Mouse (Mus musculus): ENCODE measurements around the gene Usp7.

Gene Usp7

DNA sequence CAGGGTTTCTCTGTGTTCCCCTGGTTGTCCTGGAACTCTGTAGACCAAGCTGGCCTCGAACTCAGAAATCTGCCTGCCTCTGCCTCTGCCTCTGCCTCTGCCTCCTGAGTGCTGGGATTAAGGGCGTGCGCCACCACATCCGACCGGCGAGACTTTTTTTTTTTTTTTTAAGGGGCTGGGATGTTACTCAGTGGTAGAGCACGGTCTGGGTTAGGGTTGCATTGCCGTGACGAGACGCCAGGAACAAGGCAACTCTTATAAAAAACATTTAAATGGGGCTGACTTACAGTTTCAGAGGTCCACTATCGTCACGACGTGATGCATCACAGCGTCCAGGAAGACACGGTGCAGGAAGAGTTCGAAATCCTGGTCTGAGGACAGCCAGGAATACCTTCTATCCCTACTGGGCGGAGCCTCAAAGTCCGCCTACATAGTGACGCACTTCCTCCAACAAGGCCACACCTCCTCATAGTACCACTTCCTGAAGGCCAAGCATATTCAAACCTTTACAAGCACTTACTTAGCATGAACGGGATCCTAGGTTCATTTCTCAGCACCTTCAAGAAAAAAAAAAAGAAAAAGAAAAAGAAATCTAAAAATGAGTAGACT lies at the start of gene Usp7:
TSS of gene Usp7 (minus strand) at position 360 of the 609 bp plus-strand sequence.
- no peak for DNase-seq (ENCODE audit: inconsistent age in 2 of 2, low spot score in 1 of 2)

- peak in 1 of 2 experiments; percentile 33 for DNase-seq (ENCODE audit: inconsistent age in 2 of 2, low spot score in 1 of 2)
These were observed 48.4 kb upstream of the Usp7 start for GRCm38 (mm10) chr16:8840557-8840956.

GRCm38 (mm10) chr16:8838921-8839320 lies 46.8 kb upstream of the Usp7 start:
- DNase-seq (ENCODE audit: inconsistent age in 2 of 2, low spot score in 1 of 2), result no peak

DNA sequence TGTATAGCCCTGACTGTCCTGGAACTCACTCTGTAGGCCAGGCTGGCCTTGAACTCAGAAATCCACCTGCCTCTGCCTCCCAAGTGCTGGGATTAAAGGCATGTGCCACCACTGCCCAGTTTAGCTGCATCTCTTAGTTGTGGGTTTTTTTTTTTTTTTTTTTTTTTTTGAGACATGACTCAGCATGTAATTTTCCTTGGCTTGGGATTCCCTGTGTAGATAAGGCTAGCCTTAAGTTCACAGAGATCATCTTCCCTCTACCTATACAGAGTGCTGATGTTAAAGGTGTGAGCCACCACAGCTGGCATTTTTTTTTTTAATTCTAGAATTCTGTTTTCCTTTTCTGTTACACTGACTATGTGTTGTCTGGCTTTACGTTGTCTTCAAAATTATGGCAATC lies 45.5 kb upstream of the Usp7 start:
- DNase-seq (ENCODE audit: inconsistent age in 2 of 2, low spot score in 1 of 2), result no peak

DNA sequence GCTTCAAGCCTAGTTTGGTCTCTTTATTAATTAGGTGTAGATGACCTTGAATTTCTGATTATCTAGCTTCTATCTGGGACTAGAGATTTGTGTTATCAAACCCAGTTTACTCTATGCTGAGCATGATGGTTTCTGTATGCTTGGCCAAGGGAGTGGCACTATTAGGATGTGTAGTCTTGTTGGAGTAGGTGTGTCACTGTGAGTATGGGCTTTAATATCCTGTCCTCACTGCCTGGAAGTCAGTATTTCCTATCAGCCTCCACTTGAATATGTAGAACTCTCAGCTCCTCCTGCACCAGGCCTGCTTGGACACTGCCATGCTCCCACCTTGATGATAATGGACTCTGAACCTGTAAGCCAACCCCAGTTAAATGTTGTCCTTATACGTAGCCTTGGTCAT lies 44.8 kb upstream of the Usp7 start:
- peak in 1 of 2 experiments; percentile 59 for DNase-seq (ENCODE audit: inconsistent age in 2 of 2, low spot score in 1 of 2)

DNA sequence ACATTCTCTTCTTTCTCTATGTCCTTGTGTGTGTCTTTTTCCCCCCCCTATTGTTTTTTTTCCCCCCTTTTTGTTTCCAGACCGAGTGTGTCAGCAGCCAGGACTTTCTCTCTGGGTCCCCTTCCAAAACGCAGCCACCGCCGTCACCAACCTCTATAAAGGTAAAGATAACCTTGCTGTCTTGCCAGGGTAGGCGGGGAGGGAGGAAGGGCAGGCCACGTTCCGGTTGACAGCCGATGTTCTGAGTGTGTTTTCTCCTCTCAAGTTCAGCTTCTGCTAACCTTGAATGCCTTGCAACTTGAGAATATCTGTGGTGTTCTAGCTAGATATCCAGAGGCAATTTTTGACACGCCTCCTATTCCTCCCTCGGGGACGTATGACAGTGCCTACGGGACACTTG lies 39.1 kb upstream of the Usp7 start:
- DNase-seq (ENCODE audit: inconsistent age in 2 of 2, low spot score in 1 of 2), result peak; percentile 55 to 76

- DNase-seq (ENCODE audit: inconsistent age in 2 of 2, low spot score in 1 of 2), result peak; percentile 85 to 93
These were observed 38.5 kb upstream of the Usp7 start for GRCm38 (mm10) chr16:8830431-8831211.

- peak; percentile 99 for DNase-seq (ENCODE audit: inconsistent age in 2 of 2, low spot score in 1 of 2)
These were observed 37.7 kb upstream of the Usp7 start, which contains the start of gene 1810013L24Rik for GRCm38 (mm10) chr16:8829564-8830359. TSS of gene 1810013L24Rik (plus strand) at chr16:8830100.

- peak in 1 of 2 experiments; percentile 50 for DNase-seq (ENCODE audit: inconsistent age in 2 of 2, low spot score in 1 of 2)
These were observed 36.8 kb upstream of the Usp7 start for GRCm38 (mm10) chr16:8828636-8829563.

- peak; percentile 69 to 74 for DNase-seq (ENCODE audit: inconsistent age in 2 of 2, low spot score in 1 of 2)
These were observed 35.3 kb upstream of the Usp7 start for GRCm38 (mm10) chr16:8827366-8827765.

GRCm38 (mm10) chr16:8823661-8824060 lies 31.6 kb upstream of the Usp7 start:
- DNase-seq (ENCODE audit: inconsistent age in 2 of 2, low spot score in 1 of 2), result peak in 1 of 2 experiments; percentile 67

GRCm38 (mm10) chr16:8822586-8822985 lies 30.5 kb upstream of the Usp7 start:
- DNase-seq (ENCODE audit: inconsistent age in 2 of 2, low spot score in 1 of 2), result no peak

DNA sequence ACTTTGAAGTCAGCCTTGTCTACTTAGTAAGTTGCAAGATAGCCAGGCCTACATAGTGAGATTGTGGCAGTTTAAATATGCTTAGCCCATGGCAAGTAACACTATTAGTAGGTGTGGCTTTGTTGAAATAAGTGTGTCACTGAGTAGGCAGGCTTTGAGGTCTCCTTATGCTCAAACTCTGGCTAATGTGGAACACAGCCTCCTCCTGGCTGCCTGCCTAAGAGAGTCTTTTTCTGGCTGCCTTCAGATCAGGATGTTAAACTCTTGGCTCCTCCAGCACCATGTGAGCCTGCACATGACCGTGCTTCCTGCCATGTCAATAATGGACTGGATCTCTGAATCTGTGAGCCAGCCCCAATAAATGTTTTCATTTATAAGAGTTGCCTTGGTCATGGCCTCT lies 29.3 kb upstream of the Usp7 start:
- DNase-seq (ENCODE audit: inconsistent age in 2 of 2, low spot score in 1 of 2), result no peak

GRCm38 (mm10) chr16:8817872-8818271 lies 25.8 kb upstream of the Usp7 start:
- no peak for DNase-seq (ENCODE audit: inconsistent age in 2 of 2, low spot score in 1 of 2)

- peak; percentile 84 to 94 for DNase-seq (ENCODE audit: inconsistent age in 2 of 2, low spot score in 1 of 2)
These were observed 18.5 kb upstream of the Usp7 start for GRCm38 (mm10) chr16:8810399-8811127.

- DNase-seq (ENCODE audit: inconsistent age in 2 of 2, low spot score in 1 of 2), result peak in 1 of 2 experiments; percentile 69
These were observed 14.6 kb upstream of the Usp7 start for GRCm38 (mm10) chr16:8806703-8807102.

DNA sequence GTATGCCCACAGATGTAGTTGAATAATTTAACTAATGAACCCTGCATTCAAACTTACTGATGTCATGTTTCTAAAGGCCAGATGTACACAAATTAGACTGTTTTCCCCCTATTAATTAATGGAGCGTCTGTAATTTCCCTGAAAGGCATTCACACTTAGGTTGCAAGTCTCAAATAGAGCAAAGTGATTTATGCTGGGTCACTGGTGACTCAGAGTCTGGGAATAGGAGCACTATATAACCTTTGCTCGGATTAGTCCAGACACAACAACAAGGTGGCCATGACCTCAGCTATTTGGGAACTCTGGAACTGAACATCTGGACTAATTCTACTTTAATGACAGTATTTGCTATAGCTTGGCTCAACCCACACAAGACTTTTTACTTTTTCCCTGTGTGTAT lies 3.8 kb upstream of the Usp7 start:
- peak; percentile 29 to 72 for DNase-seq (ENCODE audit: inconsistent age in 2 of 2, low spot score in 1 of 2)

DNA sequence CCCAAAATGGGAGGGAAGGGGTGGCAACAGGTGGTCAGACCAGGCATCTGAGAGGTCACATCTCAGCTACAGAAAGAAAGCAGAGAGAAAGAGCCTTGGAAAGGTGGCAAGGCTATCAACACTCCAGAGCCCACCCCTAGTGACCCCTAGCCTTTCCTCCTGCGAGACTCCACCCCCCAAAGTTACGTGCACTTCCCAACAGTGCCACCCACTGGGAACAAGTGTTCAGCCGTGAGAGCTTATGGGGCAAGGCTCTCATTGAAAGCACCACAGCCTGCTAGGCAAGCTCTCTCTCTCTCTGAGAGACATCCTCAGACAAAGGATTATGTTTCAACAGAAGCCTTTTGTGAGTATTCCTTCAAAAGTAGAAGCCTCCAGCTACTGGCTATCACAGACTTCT lies 2.8 kb upstream of the Usp7 start:
- DNase-seq (ENCODE audit: inconsistent age in 2 of 2, low spot score in 1 of 2), result no peak

DNA sequence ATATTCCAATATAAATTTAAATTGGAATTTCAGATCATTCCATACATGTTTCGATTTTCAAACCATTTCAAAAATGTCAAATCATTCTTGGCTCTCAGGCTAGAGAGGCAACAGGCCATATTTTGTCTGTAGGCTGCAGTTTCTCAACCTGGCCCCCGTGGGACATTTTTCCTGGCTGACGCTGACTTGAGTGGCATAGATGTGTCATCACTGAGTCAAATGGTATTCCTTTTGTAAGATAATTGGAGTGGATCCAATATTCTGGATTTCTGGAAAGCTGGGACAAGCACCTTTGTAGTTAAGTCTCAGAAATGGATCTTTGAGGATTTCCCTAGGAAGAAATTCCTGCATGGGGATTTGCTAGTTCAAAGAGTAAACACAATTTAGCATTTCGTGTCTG lies 1.2 kb downstream of the Usp7 start:
- peak; percentile 24 to 74 for DNase-seq (ENCODE audit: inconsistent age in 2 of 2, low spot score in 1 of 2)

GRCm38 (mm10) chr16:8784753-8785152 lies 7.4 kb downstream of the Usp7 start:
- DNase-seq (ENCODE audit: inconsistent age in 2 of 2, low spot score in 1 of 2), result peak; percentile 23 to 45
